Mouse (Mus musculus): ENCODE data around the gene Hic1. TPM values are rescaled to one million over a fixed set of nuclear protein-coding genes. Genes with fewer than 3 reads are reported as not detected.
A peak's percentile ranks its signal among the peaks of the same experiment; 100 is the strongest.

Gene Hic1
- total RNA-seq (2021) = 1 to 10 TPM; 5.0 to 5.2 TPM
- long read RNA-seq, experiment 1 = 0 reads
- long read RNA-seq, experiment 2, partial matches to known transcripts = 0 of 5 reads
- long read RNA-seq, experiment 2, other reads (novel, unspliced or antisense) = 0 of 5 reads

DNA sequence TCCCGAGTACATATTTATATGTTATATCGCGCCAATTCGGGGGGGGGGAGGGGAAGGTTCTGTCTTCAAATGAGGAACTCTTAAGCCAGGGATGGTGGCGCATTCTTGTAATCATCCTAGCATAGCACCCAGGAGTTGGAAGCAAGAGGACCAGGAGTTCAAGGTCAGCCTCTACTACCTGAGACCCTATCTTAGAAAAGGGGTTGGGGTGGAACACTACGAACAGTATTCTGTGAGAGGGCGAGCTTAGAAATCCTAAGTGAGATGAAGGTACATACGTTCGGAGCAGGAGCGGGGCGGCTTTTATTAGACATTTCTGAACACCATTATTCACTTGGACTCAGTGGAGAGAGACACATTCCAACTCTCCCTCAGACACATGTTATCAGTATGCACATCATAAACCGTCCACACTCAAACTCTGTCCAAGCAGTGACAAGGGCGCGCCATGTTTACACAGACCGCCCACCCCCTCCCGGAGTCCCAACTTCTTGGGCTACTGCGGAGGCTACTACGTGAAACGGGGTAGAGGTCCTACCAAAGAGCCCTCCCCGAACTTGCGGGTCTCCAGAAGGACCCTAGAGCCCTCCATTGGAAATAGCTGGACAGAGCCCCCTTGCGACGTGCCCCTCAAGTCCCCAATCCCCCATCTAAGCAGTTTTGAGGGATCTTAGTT, at the start of gene Hic1:
Hic1 (minus strand) TSS at position 115 of the 676 bp plus-strand sequence.
- intact Hi-C loops (cut with DNase I) = loop anchor here (1.0 to 2.0 kb wide), 2 partner anchors 189 to 223 kb away; no protein-coding TSS in a partner anchor
- no peak for DNase-seq (ENCODE audit: low spot score in 2 of 2)

DNA sequence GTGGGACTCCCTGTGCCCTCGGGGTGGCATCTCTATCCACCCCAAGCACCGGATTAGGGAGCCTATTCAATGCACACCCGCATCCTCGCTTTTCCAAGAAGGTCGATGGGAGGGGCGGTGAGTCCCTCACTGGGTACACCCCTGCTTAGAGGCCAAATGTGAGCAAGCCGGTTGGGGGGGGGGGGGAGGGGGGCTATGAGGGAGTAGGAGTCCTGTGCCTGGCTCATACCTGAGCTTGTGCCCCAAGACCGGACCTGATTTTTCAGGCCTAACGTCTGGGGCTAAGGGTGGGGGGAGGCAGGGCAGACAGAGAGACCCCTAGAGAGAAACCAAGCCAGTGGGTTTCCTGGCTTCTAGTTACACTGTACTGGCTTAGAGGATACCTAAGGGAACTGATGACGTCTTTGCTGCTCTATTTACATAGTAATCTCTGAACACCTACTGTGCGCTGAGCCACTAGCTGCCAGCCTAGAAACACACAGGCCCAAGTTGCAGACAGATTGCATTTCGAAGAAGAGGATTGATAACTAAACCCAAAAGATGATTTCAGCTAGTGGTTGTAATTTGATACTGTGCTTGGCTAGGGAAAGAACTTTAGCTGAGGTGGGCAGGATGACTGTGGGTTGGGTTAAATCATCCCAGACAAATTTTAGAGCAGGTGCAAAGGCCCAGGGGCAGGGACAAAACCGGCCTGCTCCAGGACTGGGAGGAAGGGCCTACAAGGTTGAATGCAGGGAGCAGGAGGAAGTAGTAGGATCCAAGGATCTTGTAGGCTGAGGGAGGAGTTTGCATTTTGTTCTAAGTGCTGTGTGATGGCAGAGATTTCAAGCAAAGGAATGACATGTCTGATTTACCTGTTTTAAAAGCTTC, 45.0 kb upstream of the Hic1 start:
- no peak for DNase-seq (ENCODE audit: low spot score in 2 of 2)
- intact Hi-C loops (cut with DNase I) = no loop called here

DNA sequence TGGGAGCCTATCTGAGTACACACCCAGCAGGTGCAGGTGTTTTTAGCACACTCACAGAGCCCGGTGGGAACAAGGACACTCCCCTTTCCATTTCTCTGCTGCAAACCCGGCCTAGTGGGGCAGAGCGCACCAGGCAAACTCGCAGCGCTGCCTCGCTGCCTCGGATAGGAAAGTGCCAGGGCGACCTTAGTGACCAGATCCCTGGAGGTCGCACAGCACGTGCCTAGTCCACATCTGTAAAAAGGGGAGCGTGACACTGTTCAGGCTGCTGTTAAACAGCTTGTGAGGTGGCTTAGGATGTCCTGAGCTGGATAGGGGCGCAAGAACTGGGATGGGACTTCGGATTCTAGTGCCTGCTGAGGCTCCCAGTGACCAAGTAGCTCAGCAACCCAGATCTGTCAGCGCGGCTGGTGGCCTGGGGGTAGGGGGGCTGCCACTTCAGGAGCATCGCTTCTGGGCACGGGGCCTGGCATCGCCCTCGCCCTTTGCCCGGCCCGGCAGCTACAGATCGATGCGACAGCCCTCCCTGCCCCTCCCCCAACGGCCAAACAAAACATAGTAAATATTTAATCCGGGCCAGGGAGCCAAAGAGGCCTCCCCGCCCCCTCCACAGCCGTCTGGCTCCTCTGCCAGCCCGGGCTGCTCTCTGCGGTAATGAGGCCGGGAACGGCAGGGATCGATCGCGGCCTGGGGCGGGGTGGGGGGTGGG, 44.2 kb upstream of the Hic1 start:
- no peak for DNase-seq (ENCODE audit: low spot score in 2 of 2)
- intact Hi-C loops (cut with DNase I) = no loop called here

DNA sequence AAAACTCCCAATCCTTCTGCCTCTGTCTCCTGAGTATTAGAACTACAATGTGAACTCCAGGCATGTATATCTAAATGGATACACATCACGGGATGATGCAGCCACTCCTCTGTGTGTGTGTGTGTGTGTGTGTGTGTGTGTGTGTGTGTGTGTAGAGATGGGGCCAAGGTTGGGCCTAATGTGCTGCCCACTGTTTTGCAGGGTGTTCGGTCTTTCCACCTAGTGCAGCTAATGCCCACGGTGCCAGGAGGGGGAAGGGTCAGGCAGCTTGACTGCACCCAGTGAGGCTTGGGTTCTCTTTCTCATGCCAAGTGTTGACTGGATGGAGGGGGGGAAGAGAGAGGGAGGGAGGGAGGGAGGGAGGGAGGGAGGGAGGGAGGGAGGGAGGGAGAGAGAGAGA, 43.6 kb upstream of the Hic1 start:
- intact Hi-C loops (cut with DNase I) = no loop called here
- DNase-seq (ENCODE audit: low spot score in 2 of 2) = no peak

DNA sequence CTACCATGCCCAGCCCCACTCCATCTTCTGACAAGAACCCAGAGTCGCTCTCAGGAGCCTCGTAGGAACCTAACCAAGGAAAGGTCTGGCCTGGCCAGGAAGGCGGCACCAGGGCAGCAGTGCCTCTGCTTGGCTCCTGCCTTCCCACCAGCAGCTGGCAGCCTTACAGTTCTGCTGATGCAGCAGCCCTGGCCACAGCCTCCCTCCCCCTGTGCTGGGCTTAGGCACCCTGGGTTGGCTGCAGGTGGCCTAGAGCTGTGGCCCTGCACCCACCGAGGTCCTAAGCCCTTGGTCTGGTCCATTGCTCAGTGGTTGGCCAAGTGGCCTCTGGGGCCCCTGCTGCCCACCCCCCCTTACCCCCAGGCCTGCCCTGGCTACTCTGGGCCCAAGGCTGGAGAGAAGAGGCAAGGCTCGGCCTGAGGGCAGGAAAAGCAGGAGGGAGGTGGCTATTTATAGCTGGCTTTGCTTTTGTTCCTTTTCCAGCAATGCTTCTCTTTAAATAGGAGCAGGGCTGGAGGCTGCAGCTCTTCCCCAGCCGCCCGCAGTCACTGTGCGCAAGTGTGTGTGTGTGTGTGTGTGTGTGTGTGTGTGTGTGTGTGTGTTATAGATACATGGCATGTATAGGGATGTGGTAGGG, 42.8 kb upstream of the Hic1 start:
- intact Hi-C loops (cut with DNase I) = no loop called here
- peak; percentile 58 to 80 for DNase-seq (ENCODE audit: low spot score in 2 of 2)

DNA sequence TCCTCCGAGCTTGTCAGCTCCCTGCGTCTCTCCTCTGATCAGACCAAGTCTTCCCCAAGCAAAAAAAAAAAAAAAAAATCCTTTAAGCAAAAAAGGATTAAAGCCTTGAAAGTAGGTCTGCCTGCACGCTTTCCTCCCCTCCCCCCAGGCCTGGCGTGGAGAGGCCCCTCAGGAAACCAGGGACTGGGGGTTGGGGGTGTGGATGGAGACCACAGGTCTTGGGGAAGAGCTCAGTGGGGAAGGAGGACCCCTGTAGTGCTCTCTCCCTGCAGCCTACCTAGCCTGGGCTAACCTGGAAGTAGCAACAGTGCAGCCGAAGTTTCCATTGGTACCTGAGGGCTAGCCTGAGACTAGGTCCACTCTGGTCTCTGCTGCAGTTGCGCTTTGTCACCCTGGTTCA, 41.4 kb upstream of the Hic1 start:
- DNase-seq (ENCODE audit: low spot score in 2 of 2) = no peak
- intact Hi-C loops (cut with DNase I) = no loop called here

DNA sequence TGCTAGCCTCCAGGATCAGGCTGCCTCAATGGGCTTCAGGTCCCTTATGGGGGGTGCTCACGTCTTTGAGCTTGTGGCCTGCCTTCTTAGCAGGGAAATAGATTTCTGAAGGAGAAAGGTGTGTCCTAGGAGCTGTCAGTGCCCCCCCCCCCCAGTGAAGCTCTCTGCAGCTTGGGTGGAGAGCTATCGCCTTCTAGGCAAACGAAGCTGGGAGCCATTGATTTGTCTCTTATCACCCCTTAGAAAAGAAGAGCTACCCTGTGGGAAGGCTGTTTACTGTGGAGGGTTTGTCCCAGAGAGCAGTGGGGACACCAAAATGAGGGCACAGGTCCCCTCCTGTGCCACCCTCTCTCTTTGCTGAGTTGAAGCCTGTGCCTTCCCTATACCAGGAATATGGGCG, 40.8 kb upstream of the Hic1 start:
- no peak for DNase-seq (ENCODE audit: low spot score in 2 of 2)
- intact Hi-C loops (cut with DNase I) = no loop called here

DNA sequence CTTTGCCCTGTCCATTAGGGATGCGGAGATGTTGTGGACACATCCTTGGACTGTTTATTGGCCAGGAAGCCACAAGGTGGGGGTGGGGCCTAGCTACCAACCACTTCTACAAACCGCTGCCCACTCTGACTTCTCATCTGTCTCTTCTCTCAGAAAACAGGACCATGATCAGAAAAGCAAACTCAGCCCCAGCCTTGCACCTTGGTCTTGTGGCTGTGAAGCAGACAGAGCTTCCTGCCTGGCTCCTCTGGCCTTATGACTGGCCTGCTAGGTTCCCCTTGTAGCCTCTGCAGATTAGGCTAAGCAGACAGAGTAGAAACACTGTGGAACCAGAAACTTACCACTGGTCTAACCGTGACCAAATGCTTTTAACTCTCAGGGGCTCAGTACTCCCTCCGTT, 40.0 kb upstream of the Hic1 start:
- intact Hi-C loops (cut with DNase I) = no loop called here
- no peak for DNase-seq (ENCODE audit: low spot score in 2 of 2)

DNA sequence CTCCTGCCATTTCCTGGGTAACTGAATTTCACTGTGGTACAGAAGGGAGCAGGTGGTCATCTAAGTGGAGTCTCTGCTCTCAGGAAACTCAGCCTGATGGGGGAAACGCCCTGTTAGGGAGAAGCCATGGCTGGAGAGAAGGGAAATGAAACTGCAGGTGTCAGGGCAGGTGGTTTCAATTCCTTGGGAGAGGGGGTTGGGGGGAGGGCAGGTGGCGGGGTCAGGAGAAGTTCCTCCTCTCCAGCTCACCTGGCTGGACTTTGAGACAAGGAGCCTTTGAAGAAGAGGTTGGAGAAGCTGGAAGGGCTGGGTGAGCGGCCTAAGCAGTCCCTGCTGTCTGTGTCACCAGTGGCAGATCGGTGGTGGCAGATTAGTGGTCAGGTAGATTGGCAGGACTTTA, 37.0 kb upstream of the Hic1 start:
- no peak for DNase-seq (ENCODE audit: low spot score in 2 of 2)
- intact Hi-C loops (cut with DNase I) = no loop called here

DNA sequence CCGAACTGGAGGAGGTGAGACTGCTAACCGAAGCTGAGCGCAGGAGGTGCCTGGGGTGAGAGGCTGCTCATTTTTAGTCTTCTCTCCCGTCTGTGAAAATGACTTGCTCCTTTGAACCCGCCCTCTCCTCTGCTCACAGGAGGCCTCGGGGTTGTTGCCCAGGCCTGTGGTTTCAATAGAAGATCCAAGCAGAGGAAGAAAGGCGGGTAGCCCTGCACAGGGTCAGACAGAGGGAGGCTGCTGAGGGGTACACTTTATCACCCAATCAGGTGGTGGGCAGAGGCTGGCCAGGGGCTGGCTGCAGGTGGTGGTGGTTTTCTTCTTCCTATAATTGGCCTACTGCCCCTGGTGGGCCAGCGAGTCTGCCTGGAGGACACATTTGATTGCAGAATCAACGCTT, 35.2 kb upstream of the Hic1 start:
- intact Hi-C loops (cut with DNase I) = no loop called here
- no peak for DNase-seq (ENCODE audit: low spot score in 2 of 2)

DNA sequence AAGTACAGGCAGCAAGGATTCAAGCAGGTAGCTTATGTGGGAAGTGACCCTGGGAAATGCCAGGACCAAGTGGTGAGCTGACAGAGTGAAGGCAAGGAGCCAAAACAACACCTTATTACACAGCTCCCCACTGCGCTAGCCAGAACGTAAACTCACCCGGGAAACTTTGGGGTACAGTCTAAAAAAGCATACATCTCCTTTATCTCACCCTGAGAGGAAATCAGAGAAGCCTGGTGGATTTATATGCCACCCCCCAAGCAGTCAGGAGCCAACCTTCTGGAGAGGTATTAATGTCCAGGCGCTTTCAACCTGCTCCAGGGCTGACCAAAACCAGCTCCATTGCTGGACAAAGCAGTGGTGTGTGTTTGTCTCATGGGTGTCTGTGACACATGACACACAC, 34.6 kb upstream of the Hic1 start:
- DNase-seq (ENCODE audit: low spot score in 2 of 2) = no peak
- intact Hi-C loops (cut with DNase I) = no loop called here

DNA sequence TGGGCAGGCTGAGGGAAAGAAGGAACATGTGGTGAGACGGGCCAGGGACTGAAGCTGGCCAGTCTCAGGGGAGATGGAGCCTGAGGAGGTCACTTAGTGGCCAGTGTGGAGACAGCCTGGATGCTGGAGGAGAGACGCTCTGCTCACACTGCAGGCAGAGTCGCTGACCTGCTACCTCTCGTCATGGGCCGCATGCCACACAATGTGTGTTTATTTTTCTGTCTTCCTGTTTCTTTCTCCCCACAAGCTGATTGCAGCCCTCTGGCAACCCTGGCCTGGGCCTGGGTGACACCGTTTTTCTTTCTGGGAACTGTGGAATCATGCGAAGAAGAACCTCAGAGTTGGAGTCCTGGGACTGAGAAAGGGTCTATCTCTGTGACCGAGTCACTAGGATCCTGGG, 32.4 kb upstream of the Hic1 start:
- intact Hi-C loops (cut with DNase I) = no loop called here
- no peak for DNase-seq (ENCODE audit: low spot score in 2 of 2)

DNA sequence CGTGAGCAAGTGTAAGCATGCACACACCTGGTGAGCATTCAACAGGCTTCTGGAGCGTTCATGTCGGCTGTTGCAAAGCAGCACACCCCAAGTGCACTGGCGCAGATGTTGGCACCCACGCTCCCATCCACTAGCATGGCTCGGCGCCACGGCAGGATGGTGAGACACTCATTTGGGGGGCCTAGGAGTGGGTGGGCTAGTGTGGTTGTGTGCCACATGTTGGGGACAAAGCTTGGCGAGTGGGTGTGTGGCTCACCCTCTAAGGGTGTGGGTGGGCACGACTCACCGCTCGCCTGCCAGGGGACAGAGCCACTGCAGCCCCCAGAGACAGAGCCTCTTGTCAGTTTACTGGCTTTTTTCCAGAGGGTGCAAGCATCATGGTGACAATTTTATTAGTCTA, 31.6 kb upstream of the Hic1 start:
- intact Hi-C loops (cut with DNase I) = no loop called here
- DNase-seq (ENCODE audit: low spot score in 2 of 2) = peak; percentile 63 to 81

DNA sequence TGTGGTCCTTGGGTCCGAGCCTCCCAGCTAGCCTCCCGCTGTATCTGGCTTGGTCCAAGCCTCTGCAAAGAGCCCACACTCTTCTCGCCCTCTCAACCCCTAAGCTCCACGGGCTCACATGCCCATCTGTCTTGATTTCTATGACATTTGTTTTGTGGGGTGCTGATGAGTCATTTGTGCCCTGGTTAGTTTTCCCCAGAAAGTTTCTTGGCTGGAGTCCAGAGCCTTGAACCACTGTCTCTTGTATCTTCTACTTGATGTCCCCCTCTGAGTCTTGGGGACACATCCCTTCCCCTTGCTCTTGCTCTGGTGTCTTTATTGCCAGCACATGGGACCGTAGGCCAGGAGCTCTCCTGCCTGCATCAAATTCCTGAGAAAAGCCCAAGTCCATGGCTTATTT, 30.6 kb upstream of the Hic1 start:
- intact Hi-C loops (cut with DNase I) = no loop called here
- no peak for DNase-seq (ENCODE audit: low spot score in 2 of 2)

DNA sequence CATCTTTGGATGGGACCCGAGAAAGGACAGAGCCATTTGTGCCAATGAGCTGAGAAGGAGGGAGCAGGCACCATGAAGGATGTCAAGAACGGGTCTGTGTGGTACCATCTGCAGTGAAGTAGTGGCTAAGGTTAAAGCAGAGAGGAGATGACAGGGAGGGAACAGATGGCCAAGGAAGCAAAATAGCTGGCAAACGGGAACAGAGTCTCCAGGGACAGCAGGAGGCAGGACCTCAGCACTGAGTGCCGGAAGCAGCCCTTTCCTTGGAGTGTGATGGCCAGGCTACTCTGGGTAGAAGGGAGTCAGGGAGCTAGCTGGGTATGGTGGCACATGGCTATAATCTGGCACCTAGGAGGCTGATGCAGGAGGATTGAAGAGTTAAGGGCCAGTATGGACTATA, 29.5 kb upstream of the Hic1 start:
- intact Hi-C loops (cut with DNase I) = no loop called here
- no peak for DNase-seq (ENCODE audit: low spot score in 2 of 2)

DNA sequence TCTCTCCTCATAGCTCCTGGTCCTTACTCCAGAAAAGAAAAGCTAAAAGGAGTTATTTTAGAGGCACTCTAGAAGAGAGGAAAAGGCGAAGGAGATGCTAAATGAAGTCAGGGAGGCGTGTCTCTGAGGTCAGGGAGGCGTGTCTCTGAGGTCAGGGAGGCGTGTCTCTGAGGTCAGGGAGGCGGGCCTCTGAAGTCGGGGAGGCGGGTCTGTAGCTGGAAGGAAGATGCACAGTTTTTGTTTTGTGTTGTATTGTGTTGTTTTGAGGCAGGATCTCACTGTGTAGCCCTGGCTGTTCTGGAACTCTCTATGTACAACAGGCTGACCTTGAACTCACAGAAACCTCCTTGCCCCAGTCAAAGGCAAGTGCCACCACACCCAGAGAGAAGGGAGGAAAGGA, 28.6 kb upstream of the Hic1 start:
- DNase-seq (ENCODE audit: low spot score in 2 of 2) = no peak
- intact Hi-C loops (cut with DNase I) = no loop called here

DNA sequence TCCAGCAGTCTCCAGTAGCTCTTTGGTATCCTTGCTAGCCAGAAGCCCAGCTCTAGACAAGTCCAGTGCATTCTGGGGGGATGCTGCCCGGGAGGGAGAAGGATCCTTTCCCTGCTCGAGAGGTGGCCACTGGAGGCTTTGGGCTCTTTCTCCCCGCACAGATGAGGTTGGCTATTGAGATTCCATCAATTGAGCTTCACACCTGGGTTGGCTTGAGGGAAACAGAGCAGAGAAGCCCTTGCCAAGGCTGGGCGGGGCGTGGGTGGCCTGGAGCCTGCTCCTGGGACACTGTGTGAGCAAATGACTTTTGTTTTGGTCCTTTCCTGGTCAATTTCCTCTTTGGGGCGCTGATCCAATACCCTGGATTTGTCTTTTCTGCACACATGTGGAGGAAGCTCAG, 26.8 kb upstream of the Hic1 start:
- intact Hi-C loops (cut with DNase I) = no loop called here

DNA sequence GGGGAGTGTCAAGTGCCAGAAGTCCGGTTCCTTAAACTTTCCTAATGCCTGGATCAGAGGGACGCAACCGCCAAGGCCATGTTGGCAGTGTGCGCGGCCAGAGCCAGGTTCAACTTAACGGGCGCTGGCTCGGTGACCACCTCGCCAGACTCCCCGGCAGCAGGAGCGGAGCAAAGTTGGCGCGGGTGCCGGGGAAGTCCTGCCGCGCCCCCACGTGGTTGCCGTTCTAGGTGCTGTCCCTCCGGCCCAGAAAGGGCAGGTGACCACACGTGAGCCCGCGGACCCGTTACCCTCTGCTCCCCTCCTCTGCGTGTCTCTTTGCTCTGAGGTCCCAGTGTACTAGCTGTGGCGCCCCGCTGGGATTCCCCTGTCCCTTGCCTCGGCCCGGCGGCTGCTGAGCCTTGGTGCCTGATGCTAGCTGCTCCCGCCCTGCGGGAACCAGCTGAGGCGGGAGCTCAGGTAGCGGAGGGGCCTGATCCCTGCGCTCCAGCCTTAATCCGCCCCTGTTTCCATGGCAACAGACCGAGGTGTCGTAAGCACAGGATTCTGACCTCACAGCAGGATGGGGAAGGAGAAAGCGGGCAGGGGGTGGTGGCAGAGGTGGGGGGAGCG, 25.6 kb upstream of the Hic1 start:
- intact Hi-C loops (cut with DNase I) = loop anchor here (5.0 kb wide), 1 partner anchor 37 kb away; no protein-coding TSS in a partner anchor
- peak in 1 of 2 experiments; percentile 64 for DNase-seq (ENCODE audit: low spot score in 2 of 2)

More for the DNA sequence above, 26.8 kb upstream of the Hic1 start:
- DNase-seq (ENCODE audit: low spot score in 2 of 2) = no peak
